Mouse (Mus musculus) lung, postnatal 0 days (tissue): ENCODE data around the gene Tbc1d16. TPM values are rescaled to one million over a fixed set of nuclear protein-coding genes. Genes with fewer than 3 reads are reported as not detected.

Source experiments
- ATAC-seq: fragments of 200-750 bp; cut with Nextera tagmentation; 2 replicates; pipeline ENCODE4 v1.8.0; 2017; ENCODE audit warnings: moderate library complexity
- DNase-seq: peaks from one replicate; pipeline ENCODE4 v3.0.0-alpha.2; 2016; ENCODE audit warnings: low spot score
- H3K27ac ChIP-seq: fragments of 300-500 bp; sonication (generic); 2 replicates; pipeline ENCODE4 v1.5.1; 2014; ENCODE audit warnings: antibody characterized with exemption, mild to moderate bottlenecking, low read length, mixed read lengths
- H3K27me3 ChIP-seq: fragments of 300-500 bp; sonication (generic); replicated peaks from 2 replicates; pipeline ENCODE4 v1.6.1; 2014; ENCODE audit warnings: low read length, mixed read lengths; ENCODE audit not compliant: insufficient read depth
- H3K36me3 ChIP-seq: fragments of 300-500 bp; sonication (generic); 2 replicates; pipeline ENCODE4 v1.6.1; 2014; ENCODE audit warnings: low read length, mixed read lengths; ENCODE audit not compliant: insufficient read depth
- H3K4me1 ChIP-seq: fragments of 300-500 bp; sonication (generic); 2 replicates; pipeline ENCODE4 v1.6.1; 2014; ENCODE audit warnings: antibody characterized with exemption, low read depth, low read length, mixed read lengths; ENCODE audit not compliant: insufficient read depth
- H3K4me2 ChIP-seq: fragments of 300-500 bp; sonication (generic); replicated peaks from 2 replicates; pipeline ENCODE4 v1.6.1; 2014; ENCODE audit warnings: low read depth, mild to moderate bottlenecking, low read length, moderate library complexity, mixed read lengths
- H3K4me3 ChIP-seq: fragments of 300-500 bp; sonication (generic); 2 replicates; pipeline ENCODE4 v1.5.1; 2014; ENCODE audit warnings: low read depth, low read length
- H3K9ac ChIP-seq: fragments of 300-500 bp; sonication (generic); replicated peaks from 2 replicates; pipeline ENCODE4 v1.6.1; 2014; ENCODE audit warnings: low read depth, mild to moderate bottlenecking
- H3K9me3 ChIP-seq: fragments of 300-500 bp; sonication (generic); 2 replicates; pipeline ENCODE4 v1.6.1; 2016; ENCODE audit warnings: low read length, mixed read lengths
- CTCF ChIP-seq: IDR thresholded peaks from 2 replicates; pipeline ENCODE4 v1.5.1; 2016; ENCODE audit warnings: antibody characterized with exemption, mild to moderate bottlenecking
- EP300 ChIP-seq: IDR thresholded peaks from 2 replicates; pipeline ENCODE4 v1.6.1; 2016; ENCODE audit warnings: antibody characterized with exemption, mild to moderate bottlenecking, control low read depth
- WGBS: fragments of 180-500 bp; shearing (Covaris S2); extraction: QIAGEN DNeasy Blood & Tissue Kit; methylation state at CpG from one replicate; pipeline ENCODE4 v1.1.7; 2014; 5-methylcytosine and 5-hydroxymethylcytosine counted together
- polyA plus RNA-seq: library from polyadenylated mRNA; unstranded; fragments of >200 nt; fragmentation: Nextera tagmentation; extraction: Ambion mirVana; gene quantifications from 2 replicates; pipeline ENCODE4 v1.2.1, GENCODE M21; 2015

Tbc1d16 gene
- polyA plus RNA-seq, 1 experiment from 2014 or later, result 11.9 TPM

DNA sequence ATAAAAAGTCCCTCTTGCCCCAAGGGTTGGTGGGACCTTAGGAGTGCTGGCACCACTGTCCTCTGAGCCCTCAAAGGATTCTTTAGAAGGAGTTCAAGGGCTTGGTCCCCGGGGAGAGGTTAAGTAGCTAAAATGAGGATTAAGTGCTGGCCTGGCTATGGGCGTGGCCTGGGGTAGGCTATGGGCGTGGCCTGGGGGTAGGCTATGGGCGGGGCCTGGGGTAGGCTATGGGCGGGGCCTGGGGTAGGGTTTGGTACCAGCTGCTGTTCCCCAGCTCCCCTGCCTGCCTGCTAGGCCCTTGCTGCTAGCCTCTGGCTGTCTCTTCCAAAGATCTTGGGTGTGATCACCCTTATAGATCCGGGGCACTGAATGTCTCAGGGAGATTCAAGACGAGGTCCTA lies 117.0 kb downstream of the Tbc1d16 start:
- no peaks in the 10 kb centered on the region for H3K9me3 ChIP-seq
- H3K9ac ChIP-seq, result no peak overlapping the region
- WGBS, result 14% methylated on average over 7 of the region's 7 CpGs
- no peak overlapping the region for H3K4me3 ChIP-seq
- H3K36me3 ChIP-seq, result no peaks in the 10 kb centered on the region
- no peaks in the 10 kb centered on the region for H3K27me3 ChIP-seq
- no peak overlapping the region for H3K27ac ChIP-seq
- TF ChIP-seq CTCF (no peak), EP300 (no peak)
- DNase-seq (peak; percentile 40), ATAC-seq (peak; percentile 68)
- no peak overlapping the region for H3K4me2 ChIP-seq
- H3K4me1 ChIP-seq, result no peaks in the 10 kb centered on the region

DNA sequence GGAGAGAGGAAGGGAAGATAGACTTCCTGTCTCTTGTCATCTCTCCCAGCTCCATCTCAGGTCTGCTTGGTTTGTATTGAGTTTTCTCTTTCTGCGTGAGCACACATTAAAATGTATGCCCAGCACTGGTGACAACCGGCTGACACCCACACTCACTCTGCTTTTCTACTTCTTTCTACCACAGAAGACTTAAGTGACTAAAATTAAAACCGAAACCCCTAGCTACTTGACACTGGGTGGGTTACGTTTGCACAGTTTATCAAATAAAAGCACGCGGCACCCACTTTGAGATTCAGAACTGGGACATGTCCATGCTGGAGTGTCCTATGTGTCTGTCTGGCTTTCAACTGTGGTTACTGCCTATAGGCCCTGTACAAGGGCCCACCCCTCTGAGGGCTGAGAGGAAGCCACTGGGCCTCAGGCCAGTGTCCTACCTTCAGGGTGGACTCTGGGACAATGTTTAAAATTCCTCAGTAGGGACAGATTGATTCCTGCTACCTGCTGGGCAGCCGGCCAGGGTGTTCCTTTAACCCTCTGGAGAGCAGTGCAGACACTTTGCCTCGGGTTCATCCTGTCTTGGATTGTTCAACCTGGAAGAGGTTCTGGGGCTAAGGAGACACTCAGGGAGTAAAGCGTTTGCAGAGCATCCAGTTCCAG lies 118.8 kb downstream of the Tbc1d16 start:
- DNase-seq (no peak), ATAC-seq (no peak)
- Histone ChIP-seq H3K27ac (no peak overlapping the region), H3K4me3 (no peak overlapping the region), H3K9me3 (no peaks in the 10 kb centered on the region), H3K4me2 (no peak overlapping the region), H3K27me3 (no peaks in the 10 kb centered on the region), H3K4me1 (peaks cover 10% of the 10 kb centered on the region; the same call in 1 of the 2 replicates), H3K9ac (no peak overlapping the region), H3K36me3 (no peaks in the 10 kb centered on the region)
- TF ChIP-seq CTCF (no peak), EP300 (no peak)
- 48% methylated on average over 9 of the region's 9 CpGs for WGBS

DNA sequence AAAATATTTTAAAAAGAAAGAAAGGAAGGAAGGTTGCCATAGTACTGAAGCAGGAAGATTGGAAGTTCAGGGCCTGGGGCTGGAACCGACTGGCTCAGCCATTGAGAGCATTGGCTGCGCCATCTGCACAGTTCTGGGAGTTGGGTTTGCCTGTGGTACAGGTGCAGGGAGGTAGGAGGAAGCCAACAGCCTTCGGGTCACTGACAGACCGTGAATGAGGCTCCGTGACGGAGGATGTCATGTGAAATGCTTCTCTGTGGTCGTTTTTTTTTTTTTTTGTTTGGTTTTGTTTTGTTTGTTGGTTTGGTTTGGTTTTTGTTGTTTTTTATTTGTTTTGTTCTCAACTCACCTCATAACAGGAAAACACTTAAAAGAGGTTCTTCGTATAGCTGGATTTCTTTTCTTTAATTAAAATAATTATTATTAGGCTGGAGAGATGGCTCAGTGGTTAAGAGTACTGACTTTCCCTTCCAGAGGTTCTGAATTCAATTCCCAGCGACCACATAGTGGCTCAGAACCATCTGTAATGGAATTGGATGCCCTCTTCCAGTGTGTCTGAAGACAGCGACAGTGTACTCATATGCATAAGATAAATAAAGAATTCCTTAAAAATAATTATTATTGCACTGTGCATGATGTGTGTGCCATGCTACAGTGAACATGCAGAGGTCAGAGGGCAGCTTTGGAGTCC lies 119.6 kb downstream of the Tbc1d16 start:
- Histone ChIP-seq H3K4me3 (no peak overlapping the region), H3K9me3 (no peaks in the 10 kb centered on the region), H3K9ac (no peak overlapping the region), H3K27me3 (no peaks in the 10 kb centered on the region), H3K36me3 (no peaks in the 10 kb centered on the region), H3K4me2 (no peak overlapping the region), H3K4me1 (peaks cover 10% of the 10 kb centered on the region; the same call in 1 of the 2 replicates), H3K27ac (no peak overlapping the region)
- no peak for DNase-seq
- ATAC-seq, result no peak
- no peak for TF ChIP-seq EP300
- no peak for TF ChIP-seq CTCF
- WGBS, result 79% methylated on average over 10 of the region's 10 CpGs

DNA sequence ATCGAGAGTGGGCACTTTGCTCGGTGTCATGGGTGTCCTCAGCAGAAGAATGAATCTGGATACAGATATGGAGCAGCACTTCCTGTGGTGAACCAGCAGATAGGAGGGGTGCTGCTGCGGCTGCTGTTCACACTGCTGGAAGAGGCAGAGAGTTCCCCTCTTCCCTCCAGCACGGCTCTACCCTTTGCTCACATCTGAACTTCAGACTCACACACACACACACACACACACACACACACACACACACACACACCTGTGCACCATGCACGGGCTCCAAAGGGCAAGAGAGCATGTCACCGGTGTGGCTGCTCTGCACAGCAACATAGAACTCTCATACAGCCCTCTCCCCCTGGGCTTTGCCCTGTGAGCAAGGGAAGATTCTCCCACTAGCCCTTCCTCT lies 122.0 kb downstream of the Tbc1d16 start:
- Histone ChIP-seq H3K36me3 (no peaks in the 10 kb centered on the region), H3K27me3 (no peaks in the 10 kb centered on the region), H3K4me2 (no peak overlapping the region), H3K9ac (no peak overlapping the region), H3K9me3 (no peaks in the 10 kb centered on the region), H3K4me1 (peaks cover 10% of the 10 kb centered on the region; the same call in 1 of the 2 replicates), H3K27ac (no peak overlapping the region), H3K4me3 (no peak overlapping the region)
- TF ChIP-seq EP300, result no peak
- TF ChIP-seq CTCF, result no peak
- WGBS, result 37% methylated on average over 5 of the region's 6 CpGs
- ATAC-seq (no peak), DNase-seq (no peak)

DNA sequence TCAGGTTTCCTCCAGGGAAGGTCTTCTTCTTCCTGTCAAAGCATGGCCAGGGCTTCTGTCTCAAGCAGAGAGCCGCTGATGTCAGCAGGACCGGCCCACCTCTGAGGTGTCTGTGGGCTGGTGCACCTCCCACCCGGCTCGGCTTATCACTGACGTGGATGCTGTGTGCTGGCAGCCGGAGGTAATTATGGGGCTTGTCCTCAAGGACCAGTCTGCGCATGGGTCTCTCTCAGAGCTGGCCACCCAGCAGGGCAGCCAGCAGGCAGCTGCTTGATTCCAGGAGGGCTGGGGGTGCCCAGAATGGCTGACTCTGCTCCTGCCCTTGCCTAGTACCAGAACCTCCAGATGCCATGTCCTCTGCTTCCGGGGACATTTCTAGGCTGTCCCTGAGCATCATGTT lies 122.6 kb downstream of the Tbc1d16 start:
- H3K27ac ChIP-seq, result no peak overlapping the region
- no peak overlapping the region for H3K9ac ChIP-seq

DNA sequence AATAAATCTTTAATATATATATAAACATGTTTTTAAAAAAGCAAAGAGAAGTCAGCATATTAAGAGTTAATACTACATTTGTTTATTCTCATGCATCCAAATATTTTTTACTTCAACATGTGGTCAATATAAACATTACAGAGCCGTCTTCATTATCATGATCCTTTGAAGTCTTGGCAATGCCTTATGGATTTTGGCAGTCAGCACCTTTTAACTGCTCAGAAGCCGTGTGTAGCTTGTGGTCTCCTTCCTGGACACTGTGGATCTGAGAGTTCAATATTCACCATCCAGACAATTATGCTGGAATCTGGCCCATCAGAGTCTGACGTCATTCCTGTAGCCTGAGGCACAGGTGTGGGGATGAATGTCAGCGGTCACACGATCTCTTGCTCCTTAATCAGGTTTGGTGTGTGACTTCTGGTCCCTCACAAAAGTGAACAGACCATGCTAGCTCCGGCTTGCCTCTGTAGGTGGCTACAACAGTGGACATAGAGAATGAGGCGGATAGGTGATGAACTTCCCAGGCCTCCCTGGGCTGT lies 123.2 kb downstream of the Tbc1d16 start:
- H3K4me2 ChIP-seq, result no peak overlapping the region
- no peaks in the 10 kb centered on the region for H3K27me3 ChIP-seq
- peaks cover 10% of the 10 kb centered on the region; the same call in 1 of the 2 replicates for H3K4me1 ChIP-seq
- no peak overlapping the region for H3K9ac ChIP-seq
- H3K4me3 ChIP-seq, result no peak overlapping the region
- DNase-seq, result peak; percentile 16
- WGBS, result 56% methylated on average over 7 of the region's 7 CpGs
- TF ChIP-seq CTCF, result no peak
- TF ChIP-seq EP300, result no peak
- H3K36me3 ChIP-seq, result no peaks in the 10 kb centered on the region
- no peak overlapping the region for H3K27ac ChIP-seq
- ATAC-seq, result no peak
- no peaks in the 10 kb centered on the region for H3K9me3 ChIP-seq

More for the DNA sequence above, 122.6 kb downstream of the Tbc1d16 start:
- 10% methylated on average over 8 of the region's 8 CpGs for WGBS
- H3K4me2 ChIP-seq, result no peak overlapping the region
- ATAC-seq, result peak; percentile 46
- DNase-seq, result peak; percentile 34
- H3K4me1 ChIP-seq, result peaks cover 10% of the 10 kb centered on the region; the same call in 1 of the 2 replicates
- TF ChIP-seq EP300, result no peak
- no peak for TF ChIP-seq CTCF
- H3K4me3 ChIP-seq, result no peak overlapping the region
- H3K36me3 ChIP-seq, result no peaks in the 10 kb centered on the region
- no peaks in the 10 kb centered on the region for H3K27me3 ChIP-seq
- no peaks in the 10 kb centered on the region for H3K9me3 ChIP-seq
